In genomic region chrX:85574182-85574541, GRCm38 (mm10) we compare ENCODE assay signal across 7 mouse cellular contexts. TPM values are rescaled to one million over a fixed set of nuclear protein-coding genes. Genes with fewer than 3 reads are reported as not detected.
DNase-seq lines count a peak whose midpoint lies in the region; ATAC-seq lines count a peak whose summit lies in the region.

No protein-coding gene starts in this region.

- peak; percentile 14 for ATAC-seq in activated CD4-positive, CD25-positive, alpha-beta regulatory T cell, adult 4 months
- peak; percentile 76 for ATAC-seq in forebrain, embryonic 13.5 days
- peak; percentile 52 for ATAC-seq in limb, embryonic 12.5 days (ENCODE audit: insufficient number of reproducible peaks, insufficient read depth, low FRiP score, low TSS enrichment, low read depth)
- ATAC-seq in midbrain, embryonic 16.5 days = peak; percentile 82

- DNase-seq in right cerebral cortex, adult 18-20 months = peak; percentile 1
- no peak for DNase-seq in right cerebral cortex, adult 2 months (ENCODE audit: low spot score in 2 of 2)
- DNase-seq in frontal cortex, adult 2 months (ENCODE audit: extremely low spot score in 1 of 2, low spot score in 1 of 2) = no peak

- H3K36me3 ChIP-seq in forebrain, embryonic 13.5 days (ENCODE audit: poor library complexity, severe bottlenecking) = no peaks in the 10 kb centered on the region
- no peaks in the 10 kb centered on the region for H3K36me3 ChIP-seq in limb, embryonic 12.5 days
- no peaks in the 10 kb centered on the region for H3K36me3 ChIP-seq in midbrain, embryonic 16.5 days (ENCODE audit: control insufficient read depth, insufficient read depth, low read length)

- H3K4me2 ChIP-seq in forebrain, embryonic 13.5 days = peak overlapping the region; percentile 61
- peak overlapping the region; percentile 57 for H3K4me2 ChIP-seq in limb, embryonic 12.5 days
- peak overlapping the region; percentile 56 for H3K4me2 ChIP-seq in midbrain, embryonic 16.5 days (ENCODE audit: low read length)

- H3K4me3 ChIP-seq in forebrain, embryonic 13.5 days = peak overlapping the region; percentile 62
- peak overlapping the region; percentile 64 for H3K4me3 ChIP-seq in limb, embryonic 12.5 days (replicated peaks)
- H3K4me3 ChIP-seq in midbrain, embryonic 16.5 days (ENCODE audit: low read depth, low read length) = peak overlapping the region; percentile 65

- H3K4me1 ChIP-seq in forebrain, embryonic 13.5 days = 0 out of 2 replicates have a peak, but pooled peaks cover 4% of the 10 kb centered on the region
- no peaks in the 10 kb centered on the region for H3K4me1 ChIP-seq in limb, embryonic 12.5 days (replicated peaks)
- peaks cover 3% of the 10 kb centered on the region; the same call in 1 of the 2 replicates for H3K4me1 ChIP-seq in midbrain, embryonic 16.5 days (ENCODE audit: control insufficient read depth, insufficient read depth, low read length)

- 0 out of 2 replicates have a peak overlapping the region, but pooled peaks have one; percentile 40 for H3K27ac ChIP-seq in forebrain, embryonic 13.5 days
- peak overlapping the region; percentile 35; the same call in 1 of the 2 replicates for H3K27ac ChIP-seq in limb, embryonic 12.5 days
- H3K27ac ChIP-seq in midbrain, embryonic 16.5 days (ENCODE audit: low read length) = peak overlapping the region; percentile 76

- H3K9me3 ChIP-seq in forebrain, embryonic 13.5 days (replicated peaks) = no peaks in the 10 kb centered on the region
- H3K9me3 ChIP-seq in limb, embryonic 12.5 days = no peaks in the 10 kb centered on the region
- no peaks in the 10 kb centered on the region for H3K9me3 ChIP-seq in midbrain, embryonic 16.5 days (replicated peaks; ENCODE audit: control insufficient read depth, low read length, poor library complexity, severe bottlenecking)

- 27% methylated on average over 29 of the region's 34 CpGs for WGBS in forebrain, embryonic 13.5 days
- WGBS in limb, embryonic 12.5 days = 13% methylated on average over 23 of the region's 34 CpGs
- WGBS in midbrain, embryonic 16.5 days = 21% methylated on average over 25 of the region's 34 CpGs

- peak overlapping the region; percentile 78 for H3K9ac ChIP-seq in forebrain, embryonic 13.5 days
- H3K9ac ChIP-seq in limb, embryonic 12.5 days (replicated peaks) = peak overlapping the region; percentile 74
- peak overlapping the region; percentile 84 for H3K9ac ChIP-seq in midbrain, embryonic 16.5 days (ENCODE audit: low read depth, low read length)

- H3K27me3 ChIP-seq in forebrain, embryonic 13.5 days = no peaks in the 10 kb centered on the region
- H3K27me3 ChIP-seq in limb, embryonic 12.5 days = peaks cover 9% of the 10 kb centered on the region; the same call in 1 of the 2 replicates
- H3K27me3 ChIP-seq in midbrain, embryonic 16.5 days (ENCODE audit: control insufficient read depth, insufficient read depth, low read depth, low read length) = no peaks in the 10 kb centered on the region

RNA-seq across cellular contexts. Expression of gene Tab3, which starts 0.3 kb away (rescaled TPM):
- 1 to 10 TPM; 2.2 to 2.9 TPM for polyA plus RNA-seq in activated CD4-positive, CD25-positive, alpha-beta regulatory T cell, adult 4 months (2017; shearing (Covaris generic))
- polyA plus RNA-seq in forebrain, embryonic 13.5 days (2015; fragmentation: Nextera tagmentation; extraction: Ambion mirVana) = 4.7 and 5.0 TPM in 2 replicates
- 2.8 and 4.9 TPM in 2 replicates for polyA plus RNA-seq in limb, embryonic 12.5 days (2016; fragmentation: Nextera tagmentation; extraction: Ambion mirVana)
- 7.5 and 8.4 TPM in 2 replicates for polyA plus RNA-seq in midbrain, embryonic 16.5 days (2015; fragmentation: Nextera tagmentation; extraction: Ambion mirVana)
- 7.7 and 8.3 TPM in 2 replicates for polyA plus RNA-seq in frontal cortex, adult 2 months (2012; rRNA removed)

Comparison
In these comparisons a context has a peak if more than half of its experiments do, and no peak if none do; other contexts are left out.
1. ATAC-seq: peak in every context shown above with its lines; median percentile 82 in midbrain, embryonic 16.5 days; 76 in forebrain, embryonic 13.5 days; 52 in limb, embryonic 12.5 days; 14 in activated CD4-positive, CD25-positive, alpha-beta regulatory T cell, adult 4 months.